Mouse (Mus musculus) small intestine, adult 2 months (tissue): Measurements from ENCODE around the gene Agtr1b.

Experiments
- CTCF ChIP-seq: fragments of 200-500 bp; IDR thresholded peaks from 2 replicates; pipeline ENCODE4 v1.5.1; 2012; ENCODE audit warnings: low read depth, mild to moderate bottlenecking, control low read depth, inconsistent platforms, low read length, moderate library complexity, mixed read lengths; ENCODE audit not compliant: insufficient replicate concordance, insufficient read length; ENCODE audit errors: extremely low read depth
- POLR2A ChIP-seq: fragments of 200-500 bp; IDR thresholded peaks from 2 replicates; pipeline ENCODE4 v1.6.1; 2012; ENCODE audit warnings: low read depth, mild to moderate bottlenecking, control low read depth, inconsistent platforms, low read length, moderate library complexity

DNA sequence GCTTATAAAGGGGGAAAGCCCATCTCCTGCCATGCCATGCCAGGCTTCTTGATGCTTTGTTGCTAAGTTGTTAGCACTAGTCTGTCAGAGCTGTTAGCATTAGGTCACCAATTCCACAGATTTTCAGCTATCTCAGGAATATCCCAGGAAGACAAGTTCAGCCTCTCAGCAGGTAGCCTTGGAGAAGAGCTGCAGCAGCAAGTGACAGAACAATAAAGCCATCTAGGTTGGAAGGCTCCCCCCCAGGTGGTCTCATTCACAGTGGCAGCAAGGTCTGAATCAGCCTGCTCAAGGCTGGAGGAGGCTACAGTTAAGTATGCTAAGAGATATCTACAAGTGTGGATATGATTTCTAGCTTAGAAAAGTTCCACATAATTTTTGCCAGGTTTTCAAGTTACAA lies 75.6 kb downstream of the Agtr1b start:
- TF ChIP-seq CTCF = no peak
- TF ChIP-seq POLR2A = no peak
